Mouse (Mus musculus) natural killer cell, adult 2 months (primary cell): ENCODE data around the gene Hkdc1.
A peak's percentile ranks its signal among the peaks of the same experiment; 100 is the strongest.
"Not testable (repeated sequence)": the region's sequence is repeated elsewhere in the genome, so short reads cannot be mapped to it uniquely, and the experiment has no call there.

Source experiments
- DNase-seq, 2 experiments: peaks; one replicate each; pipeline ENCODE4 v3.0.0; 2022; ENCODE audit warnings: low spot score in 2 of 2

Hkdc1 gene

DNA sequence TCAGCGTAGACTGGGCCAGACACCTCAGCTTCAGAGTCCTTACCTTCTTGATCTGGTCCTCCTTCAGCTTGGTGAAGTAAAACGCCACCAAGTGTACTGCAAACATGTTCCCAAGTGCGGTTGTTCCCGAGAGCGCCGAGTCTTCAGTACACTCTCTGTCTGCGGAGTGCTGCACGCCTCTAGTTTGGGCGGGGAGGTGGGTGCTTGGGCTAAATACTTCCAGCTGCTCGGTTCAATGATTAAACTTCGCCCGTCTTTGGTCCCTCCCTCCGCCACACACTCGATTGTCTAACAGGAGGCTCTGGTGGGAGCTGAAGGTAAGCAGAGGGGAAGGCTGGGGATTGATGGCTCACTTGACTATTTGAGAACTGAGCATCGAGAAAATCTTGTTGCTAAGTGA lies at the start of gene Hkdc1:
TSS of gene Hkdc1 (minus strand) at position 237 of the 400 bp plus-strand sequence.
- no peak for DNase-seq

DNA sequence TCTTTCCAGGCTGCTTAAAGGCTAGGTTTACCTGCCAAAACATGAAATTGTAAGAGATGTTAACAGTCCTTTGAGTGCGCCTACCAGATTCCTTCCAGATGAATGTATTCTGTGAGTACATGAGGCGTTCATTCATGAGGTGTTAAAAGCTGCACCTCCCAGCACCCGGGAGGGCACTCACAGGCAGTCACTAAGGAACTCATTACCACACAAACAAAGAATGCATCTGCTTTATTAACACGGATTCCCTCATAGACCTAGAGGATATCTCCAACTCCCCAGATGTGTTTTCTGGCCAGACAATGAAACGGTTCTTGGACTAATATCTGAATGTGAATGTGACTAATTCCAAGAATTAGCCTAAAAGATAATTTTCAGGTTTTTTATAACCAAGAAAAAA lies 48.8 kb upstream of the Hkdc1 start:
- DNase-seq, result no peak

DNA sequence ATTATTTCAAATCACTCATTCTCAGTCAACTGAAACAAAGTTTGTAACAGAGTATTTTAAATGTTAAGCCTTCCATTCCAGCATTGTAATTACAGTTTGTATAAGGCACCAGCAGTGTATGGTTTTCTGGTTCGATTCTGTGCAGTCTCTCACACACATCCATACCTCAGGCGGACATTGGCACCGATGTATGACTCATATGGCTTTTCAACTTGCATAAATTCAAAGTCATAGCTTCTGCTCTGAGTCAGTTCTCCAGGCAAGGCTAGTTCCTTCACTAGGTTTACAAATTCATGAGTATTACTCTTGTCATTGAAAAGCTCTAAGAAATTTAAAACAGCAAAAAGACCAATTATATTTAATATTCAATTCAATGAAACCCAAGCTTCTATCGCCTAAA lies 47.4 kb upstream of the Hkdc1 start:
- no peak for DNase-seq

DNA sequence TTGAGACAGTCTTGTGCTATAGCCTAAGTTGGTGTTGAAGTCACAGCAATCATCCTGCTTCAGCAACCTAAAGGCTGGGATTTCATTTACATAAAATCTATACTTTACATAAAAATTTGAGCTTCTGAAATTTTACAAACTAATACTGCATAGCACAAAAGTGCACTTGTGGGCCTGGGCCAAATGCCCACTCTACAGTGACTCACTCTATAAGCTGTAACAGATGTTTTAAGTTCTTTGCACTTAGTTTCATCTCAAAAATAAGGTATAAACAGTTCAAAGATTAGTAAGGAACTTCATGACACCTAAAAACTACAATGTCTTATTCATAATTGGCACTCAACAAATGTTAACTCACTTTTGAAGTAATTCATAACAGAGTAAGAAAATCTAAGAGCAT lies 39.0 kb upstream of the Hkdc1 start:
- no peak for DNase-seq

DNA sequence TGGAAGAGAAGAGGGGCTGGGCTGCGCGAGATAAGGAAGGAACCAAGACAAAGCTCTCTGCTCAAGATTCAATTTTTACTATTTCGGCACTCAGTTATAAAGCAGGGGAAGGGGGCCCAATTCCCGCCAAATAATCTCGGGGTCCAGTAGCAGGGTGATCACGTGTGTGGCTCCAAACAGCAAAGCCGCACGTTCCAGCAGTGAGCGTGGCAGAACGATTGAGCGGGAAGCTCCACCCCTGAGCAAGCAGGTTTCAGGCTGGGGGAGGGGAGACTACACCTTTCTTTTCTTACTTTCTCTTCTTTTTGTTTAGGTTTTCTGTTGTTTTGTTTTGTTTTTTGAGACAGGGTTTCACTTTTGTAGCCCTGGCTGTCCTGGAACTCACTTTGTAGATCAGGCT lies 29.7 kb upstream of the Hkdc1 start:
- DNase-seq, result not testable (repeated sequence)

DNA sequence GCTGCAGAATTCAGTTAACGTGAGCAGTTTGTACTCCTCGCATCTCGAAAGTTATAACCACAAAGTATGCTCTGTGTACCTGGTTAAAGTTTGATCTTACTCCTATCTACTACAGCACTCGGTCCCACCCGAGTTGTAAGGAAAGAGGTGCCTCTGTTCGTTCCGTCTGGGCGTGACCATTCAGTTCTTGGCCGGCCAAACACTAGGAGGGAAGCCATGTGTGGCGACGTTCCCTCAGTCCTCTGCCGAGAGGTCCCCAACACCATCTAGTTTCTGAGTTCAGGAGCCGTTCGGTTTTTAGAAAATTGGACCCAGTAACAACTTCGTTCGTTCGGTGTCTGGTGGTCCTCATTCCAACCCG lies 28.0 kb upstream of the Hkdc1 start:
- DNase-seq, result no peak

DNA sequence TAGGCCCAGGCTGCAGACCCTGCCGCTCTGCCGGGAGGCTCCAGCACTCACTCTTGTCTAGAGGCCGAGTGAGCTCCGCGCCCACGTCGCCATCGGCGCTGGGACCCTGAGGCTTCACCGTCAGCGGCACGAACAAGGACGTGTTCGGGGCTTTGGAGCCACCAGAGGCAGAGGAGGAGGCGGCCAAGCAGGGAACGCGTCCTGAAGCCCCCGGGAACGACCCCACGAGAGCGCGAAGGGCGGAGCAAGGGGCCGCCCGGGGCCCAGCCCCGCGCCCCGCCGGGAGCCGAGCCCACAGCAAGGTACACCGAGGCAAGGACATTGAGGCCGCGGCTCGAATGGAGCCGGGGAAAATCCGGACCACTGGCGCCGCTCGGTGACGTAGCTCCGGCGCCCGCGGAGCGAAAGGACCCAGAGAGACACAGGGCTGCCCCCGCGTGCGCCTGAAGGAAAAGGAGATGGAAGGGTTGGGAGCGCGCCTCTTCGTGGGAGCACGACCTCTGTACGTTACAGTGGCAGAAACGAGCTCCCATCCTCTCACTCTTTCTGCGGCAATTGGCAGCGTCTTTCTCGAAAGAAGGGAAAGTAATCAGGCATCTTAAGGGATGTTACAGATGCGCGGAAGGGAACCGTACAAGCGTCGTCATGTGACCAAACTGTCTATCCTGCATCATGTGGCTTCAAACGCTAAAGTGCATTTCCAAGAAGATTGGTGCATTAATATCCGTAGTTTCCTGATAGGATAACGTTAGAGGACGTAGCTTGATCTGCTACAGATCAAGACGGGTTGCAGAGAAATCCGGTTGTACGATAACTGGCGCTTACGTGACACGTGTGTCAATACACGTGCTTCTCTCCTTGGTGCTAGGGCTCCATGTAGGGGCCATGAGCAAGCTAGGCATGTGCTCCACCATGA lies 27.3 kb upstream of the Hkdc1 start, which contains the start of the genes 4930507D05Rik and Supv3l1:
TSS of gene 4930507D05Rik (plus strand) at position 126 of the 916 bp plus-strand sequence.
TSS of gene Supv3l1 (minus strand) at position 375 of the 916 bp plus-strand sequence.
- DNase-seq, result peak; percentile 89 to 93

DNA sequence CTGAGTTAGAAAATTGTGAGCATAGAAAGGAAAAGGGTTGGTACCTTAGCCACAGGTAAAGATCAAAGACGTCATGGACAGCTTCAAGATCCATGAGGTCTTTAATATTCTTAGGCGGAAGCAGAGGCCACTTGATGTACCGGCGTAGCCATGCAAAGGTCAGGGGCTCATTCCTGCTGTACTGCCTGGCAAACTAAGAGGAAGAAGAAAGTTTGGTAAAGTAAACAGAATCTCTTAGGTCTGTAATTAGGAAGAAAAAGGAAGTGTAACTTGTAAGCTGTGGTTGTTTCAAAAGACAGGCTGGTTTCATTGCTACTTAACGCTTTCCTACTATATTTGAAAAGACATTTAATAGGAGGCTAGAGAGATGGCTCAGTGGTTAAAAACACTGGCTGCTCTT lies 8.1 kb upstream of the Hkdc1 start:
- no peak for DNase-seq

DNA sequence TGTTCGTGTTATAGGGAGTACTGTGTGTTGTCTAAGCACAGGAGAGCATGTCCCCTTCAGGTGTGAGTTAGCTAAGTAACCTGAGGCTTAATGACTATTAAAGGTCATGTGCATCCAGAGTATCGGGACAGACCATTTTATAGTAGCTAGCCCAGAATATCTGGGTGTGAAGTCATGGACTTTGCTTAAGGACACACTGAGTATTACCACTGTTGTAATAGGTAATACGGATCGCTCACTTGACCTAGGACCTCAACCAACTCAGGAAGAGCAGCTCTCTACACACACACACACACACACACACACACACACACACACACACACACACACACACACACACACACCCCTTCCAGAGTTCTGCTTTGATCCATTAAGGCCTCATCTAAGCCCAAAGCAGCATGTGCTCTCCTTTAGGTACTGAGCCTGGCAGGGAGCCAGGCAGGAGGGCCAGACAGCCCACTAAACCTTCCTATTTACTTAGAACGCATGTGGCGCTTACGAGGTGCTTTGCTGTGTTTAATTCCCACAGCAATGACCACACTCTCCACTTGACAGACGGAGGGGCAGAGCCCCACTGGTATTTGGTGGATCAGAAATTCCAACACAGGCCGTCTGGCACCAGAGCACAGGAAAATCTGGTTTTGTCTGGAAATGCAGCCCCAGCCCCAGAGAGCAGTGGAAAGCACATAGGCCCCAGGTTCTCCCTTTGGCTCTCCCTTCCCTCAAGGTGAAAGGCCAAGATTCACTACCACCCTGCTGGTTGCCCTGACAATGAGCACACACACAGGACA lies 3.0 kb upstream of the Hkdc1 start:
- no peak for DNase-seq

DNA sequence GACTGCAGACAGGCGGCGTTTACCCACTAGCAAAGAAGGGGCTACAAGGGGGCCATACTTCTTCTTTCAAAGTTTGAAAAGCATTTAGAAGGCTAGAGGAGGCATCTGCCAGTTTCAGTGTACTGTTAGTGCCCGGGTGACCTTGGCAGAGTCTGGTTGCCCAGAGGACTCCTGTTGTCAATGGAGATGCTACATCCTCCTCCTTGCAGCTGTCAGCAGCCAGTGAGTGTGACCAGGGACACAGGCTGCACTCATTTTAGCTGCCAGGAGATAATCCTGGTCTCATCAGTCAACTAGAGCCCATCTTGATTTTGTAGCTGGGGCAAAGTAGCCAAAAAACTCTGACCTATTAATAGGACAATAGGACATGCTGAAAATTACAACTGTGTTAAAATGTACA lies 1.2 kb downstream of the Hkdc1 start:
- no peak for DNase-seq

DNA sequence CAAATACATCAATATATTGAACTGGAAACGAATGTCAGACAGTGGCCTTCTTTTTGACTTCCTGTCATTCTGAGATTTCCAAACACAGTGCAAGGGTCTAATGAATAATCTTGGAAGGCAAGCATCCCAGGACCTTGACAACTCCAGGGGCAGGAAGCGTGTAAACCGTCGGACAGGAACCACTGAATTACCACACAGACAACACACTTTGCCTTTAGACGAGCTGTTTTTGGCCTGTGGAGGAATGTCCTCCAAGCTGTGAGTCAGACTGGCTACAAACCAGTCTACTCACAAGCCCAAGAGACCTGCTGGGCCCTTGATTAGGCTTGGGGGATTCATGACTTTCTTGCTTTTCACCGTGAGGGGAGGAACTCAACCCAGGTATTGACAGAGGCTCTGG lies 1.9 kb downstream of the Hkdc1 start:
- no peak for DNase-seq

DNA sequence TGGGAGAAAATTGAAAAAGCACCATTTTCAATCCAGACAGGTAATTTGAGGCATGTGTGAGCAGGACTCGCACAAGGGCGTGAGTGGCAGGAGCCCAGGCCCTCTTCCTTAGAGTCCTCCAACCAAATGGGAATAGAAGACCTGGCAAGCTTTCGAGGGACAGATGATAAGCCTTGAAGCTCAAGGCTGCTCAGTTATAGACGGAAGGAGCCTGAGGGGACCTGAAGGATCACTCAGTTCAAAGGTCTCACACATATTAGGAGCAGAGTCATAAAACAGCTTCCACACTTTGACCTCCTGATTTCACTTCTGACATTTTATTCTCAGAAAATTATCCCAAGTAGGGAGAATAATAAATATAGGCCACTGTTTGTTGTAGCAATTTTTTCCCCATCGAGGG lies 2.9 kb downstream of the Hkdc1 start:
- no peak for DNase-seq

DNA sequence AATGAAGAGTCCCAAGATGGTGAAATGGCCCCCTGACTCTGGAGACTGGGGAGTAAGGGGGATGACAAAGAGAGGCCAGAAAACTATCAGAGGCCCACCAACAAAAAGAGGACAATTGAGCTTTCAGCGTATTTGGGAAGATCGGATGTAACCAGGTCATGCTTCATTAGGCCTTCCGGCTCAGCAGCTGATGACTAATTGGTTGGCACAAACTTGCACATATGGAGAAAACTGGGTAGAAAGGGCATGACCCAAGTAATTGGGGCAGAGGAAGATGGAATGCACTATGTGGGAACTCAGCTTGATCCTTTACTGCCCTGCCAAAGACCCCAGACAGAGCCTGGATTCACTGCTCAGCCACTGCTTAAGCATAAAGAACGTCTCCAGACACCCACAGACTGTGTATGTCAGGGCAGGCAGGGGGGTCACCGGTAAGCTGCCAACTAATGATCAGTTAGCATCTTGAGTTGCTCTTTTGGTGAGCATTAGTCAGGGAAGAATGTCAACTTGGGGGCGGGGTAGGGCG lies 3.4 kb downstream of the Hkdc1 start:
- DNase-seq, result no peak

DNA sequence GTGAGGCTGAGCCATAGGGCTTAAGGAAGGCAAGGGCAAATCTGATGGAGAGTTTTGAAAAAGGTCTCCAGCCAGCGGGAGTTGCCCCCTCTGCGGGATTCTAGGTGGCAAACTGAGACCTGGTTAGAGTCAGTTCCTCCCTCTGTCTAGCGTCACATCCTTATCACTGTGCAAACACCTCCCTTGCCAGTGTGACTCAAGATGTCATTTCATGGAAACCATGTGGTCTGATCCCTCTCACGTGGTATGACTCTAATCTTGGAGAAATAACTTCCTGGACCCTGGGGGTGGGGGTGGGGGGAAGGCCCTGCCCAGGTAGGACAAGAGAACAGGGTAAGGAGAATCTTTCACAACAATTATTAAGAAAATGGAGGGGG lies 8.7 kb downstream of the Hkdc1 start:
- no peak for DNase-seq

DNA sequence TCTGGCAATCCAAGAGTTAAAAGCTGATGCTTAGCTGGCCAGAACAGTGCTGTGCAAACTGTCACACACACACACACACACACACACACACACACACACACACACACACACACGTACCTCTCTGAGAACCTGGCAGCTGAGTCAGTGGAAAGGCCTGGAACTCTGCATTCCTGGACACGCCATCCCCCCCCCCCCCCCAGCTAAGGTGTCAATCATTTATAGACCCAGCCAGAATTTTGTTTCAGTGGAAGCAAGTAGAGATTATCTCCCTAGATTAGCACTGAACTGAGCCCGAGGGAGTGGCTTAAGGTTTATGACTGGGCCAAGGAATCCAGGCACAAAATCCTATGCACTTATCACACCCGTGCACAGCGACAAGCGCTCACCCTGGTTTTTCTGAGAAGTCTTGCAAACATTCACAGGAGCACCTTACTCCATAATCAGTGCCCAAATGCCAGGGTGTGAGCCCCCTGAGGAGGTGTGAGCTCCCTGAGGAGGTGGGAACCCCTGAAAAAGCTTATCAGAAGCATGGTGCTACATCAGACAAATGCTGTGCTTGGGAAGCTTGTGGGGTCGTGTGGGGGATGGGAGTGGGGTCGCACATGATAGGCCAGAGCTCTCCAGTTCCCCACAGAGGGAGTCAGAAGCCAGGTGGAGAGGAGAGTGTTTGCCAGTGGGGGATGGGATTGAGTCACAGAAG lies 9.2 kb downstream of the Hkdc1 start:
- DNase-seq, result no peak

DNA sequence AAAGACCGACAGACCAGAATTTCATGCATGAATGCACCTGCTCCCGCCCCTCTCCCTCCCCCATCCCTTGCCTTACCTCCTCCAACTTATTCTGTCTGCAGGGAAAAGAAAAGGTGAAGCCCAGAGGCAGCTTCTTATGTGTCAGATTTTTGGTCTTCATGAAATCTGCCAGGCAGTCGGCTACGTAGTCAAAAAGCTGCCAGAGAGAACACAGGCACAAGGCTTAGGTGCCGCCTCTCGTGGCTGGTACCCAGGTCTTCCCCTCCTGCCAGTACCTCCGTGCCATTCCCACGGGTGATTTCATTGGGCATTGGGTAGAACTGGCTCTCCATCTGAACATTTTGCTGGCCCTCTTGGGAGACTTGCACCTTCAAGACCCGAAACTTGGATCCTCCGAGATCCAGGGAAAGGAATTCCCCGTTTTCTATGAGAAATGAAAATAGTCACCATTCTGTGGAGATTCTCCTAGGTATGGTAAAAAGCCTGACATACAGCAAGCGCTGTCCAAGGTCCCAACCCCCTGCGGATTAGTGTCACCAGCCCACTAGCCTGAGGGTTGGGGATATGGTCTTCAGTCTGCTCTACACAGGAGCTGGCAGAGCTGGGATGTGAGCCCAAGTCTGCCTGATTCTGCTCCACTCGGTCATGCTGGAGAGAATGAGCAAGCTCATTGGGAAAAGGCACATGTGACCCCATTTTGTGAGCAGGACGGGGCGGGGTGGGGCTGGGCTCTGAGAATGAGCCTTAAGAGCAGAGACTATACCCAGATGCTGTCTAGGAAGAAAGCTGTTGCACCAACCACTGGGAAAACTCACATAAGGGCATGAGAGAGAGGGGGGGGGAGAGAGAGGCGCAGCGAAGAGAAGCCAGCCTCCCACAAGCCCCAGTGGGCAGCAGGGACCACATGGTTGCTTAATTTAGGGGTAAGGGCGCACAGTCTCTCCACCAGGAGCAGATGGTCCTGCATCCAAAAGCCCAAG lies 10.6 kb downstream of the Hkdc1 start:
- DNase-seq, result no peak

DNA sequence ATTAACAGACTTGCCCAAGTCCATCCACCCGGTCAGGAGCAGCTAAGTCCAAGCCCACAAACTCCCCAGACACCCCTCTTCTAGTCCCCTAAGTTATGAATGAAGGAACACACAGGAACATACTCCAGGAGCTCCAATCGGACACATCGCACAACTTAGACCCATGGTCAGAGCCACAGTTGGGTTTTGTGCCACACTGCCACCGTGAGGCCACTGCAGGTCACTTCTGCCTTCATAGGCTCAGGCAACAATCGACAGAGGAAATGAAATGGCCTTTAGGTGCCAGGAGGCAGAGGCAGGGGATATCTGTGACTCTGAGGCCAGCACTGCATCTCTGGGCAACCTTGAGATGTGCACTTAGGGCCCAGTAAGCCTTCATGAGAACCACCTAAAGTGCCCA lies 11.3 kb downstream of the Hkdc1 start:
- DNase-seq, result peak; percentile 7 to 45

DNA sequence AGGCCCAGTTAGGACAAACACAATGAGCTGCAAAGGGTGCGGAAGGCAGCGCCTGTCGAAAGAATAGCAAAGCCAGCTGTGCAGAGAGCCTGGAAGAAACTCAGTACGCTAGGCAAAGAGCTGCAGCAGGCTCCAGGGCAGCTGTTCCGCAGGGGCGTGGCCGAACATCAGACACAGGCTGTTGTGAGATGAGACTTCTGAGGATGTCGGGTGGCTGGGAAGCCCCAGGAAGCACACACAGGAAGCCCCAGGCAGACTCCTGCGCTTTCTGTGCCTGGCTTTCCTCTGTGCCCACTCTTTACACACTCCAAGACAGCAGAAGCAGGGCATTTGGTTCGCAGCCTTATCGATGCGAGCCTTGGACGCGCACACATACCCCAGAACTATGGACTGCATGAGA lies 17.4 kb downstream of the Hkdc1 start:
- DNase-seq, result no peak

DNA sequence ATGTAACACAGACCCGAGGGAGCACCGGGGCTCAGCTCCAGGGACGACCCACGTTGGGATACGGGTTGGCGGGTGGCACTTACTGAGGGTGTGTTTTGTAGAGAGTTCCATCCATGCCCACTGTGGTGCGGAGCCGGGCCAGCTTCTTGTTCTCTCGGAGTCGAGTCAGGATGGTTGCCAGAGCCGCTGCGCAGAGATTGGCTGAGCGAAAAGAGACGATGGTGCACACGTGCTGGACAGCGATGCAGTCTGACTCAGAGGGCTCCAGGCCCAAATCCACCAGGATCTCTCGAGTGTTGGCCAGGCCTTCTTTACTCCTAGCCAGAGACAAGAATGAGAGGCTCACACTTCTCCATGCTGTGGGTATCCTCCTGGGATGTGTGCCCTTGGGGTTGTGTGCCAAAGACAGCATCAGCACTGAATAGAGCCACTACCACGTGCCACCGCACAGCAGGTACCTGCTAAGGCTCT lies 20.6 kb downstream of the Hkdc1 start:
- DNase-seq, result no peak

DNA sequence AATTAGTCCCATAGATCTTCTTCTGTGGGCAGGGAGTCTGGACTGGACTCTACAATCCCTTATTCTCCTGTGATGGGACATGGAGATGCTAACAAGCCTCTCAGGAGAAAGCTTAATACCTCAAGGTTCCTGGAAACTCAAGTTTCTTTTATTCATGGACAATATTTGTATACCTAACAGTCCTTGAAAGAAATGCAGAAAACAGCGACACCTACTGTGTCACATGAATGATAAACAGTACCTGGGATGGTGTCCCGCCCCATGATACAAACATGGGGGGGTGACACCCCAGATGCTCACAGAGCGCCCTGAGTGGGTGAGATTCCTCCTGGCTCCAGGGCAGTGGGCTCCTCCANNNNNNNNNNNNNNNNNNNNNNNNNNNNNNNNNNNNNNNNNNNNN lies 39.3 kb downstream of the Hkdc1 start:
- DNase-seq, result no peak

DNA sequence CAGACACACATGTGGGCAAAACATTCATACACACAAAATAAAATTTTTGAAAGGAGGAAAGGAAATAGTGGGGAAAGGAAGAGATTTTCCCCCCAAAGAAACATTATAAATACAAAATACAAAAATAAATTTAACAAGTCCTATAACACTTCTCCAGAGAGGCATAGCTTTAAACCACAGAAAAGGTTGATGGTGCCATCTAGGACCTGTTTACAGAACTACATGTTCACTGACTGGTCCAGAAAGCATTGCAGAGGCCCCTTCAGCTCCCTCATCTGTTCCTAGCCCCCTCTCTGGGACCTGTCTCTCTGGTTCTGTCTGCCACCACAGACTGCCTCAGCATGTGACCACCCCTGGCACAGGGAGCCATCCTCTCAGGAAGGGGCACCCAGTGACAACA lies 41.4 kb downstream of the Hkdc1 start:
- no peak for DNase-seq
